Mouse (Mus musculus) heart, adult 2 months (tissue): ENCODE measurements at regions not wholly inside any gene's neighbourhood (a gene's known extent, or its start where the extent isn't known, plus 50 kb on each side); places are given as distances from the start of the nearest gene placed in this dataset.

Experiments
- DNase-seq, 2 experiments: peaks; one replicate each; pipeline ENCODE4 v3.0.0; 2021
- H3K27ac ChIP-seq: fragments of 200-600 bp; 2 replicates; pipeline ENCODE4 v1.8.1; 2022
- H3K27me3 ChIP-seq: fragments of 200-500 bp; 2 replicates; pipeline ENCODE4 v1.6.1; 2012; ENCODE audit warnings: mild to moderate bottlenecking, low read length, inconsistent platforms, mixed read lengths; ENCODE audit not compliant: control insufficient read depth, insufficient read depth
- H3K36me3 ChIP-seq: fragments of 200-500 bp; 2 replicates; pipeline ENCODE4 v1.6.1; 2012; ENCODE audit warnings: low read length, inconsistent platforms; ENCODE audit not compliant: control insufficient read depth, insufficient read depth
- H3K4me1 ChIP-seq: fragments of 200-500 bp; 2 replicates; pipeline ENCODE4 v1.6.1; 2011; ENCODE audit warnings: low read length; ENCODE audit not compliant: control insufficient read depth, insufficient read depth
- H3K4me3 ChIP-seq: fragments of 200-600 bp; 2 replicates; pipeline ENCODE4 v1.8.1; 2022
- H3K79me2 ChIP-seq: fragments of 200-500 bp; replicated peaks from 2 replicates; pipeline ENCODE4 v1.6.1; 2012; ENCODE audit warnings: mild to moderate bottlenecking, inconsistent platforms, low read length, moderate library complexity, mixed read lengths; ENCODE audit not compliant: control insufficient read depth, insufficient read depth
- H3K9ac ChIP-seq: fragments of 200-500 bp; 2 replicates; pipeline ENCODE4 v1.6.1; 2012; ENCODE audit warnings: low read depth, mild to moderate bottlenecking, control low read depth, inconsistent platforms, low read length, mixed read lengths
- CTCF ChIP-seq: fragments of 200-600 bp; IDR thresholded peaks from 2 replicates; pipeline ENCODE4 v1.8.1; 2022; ENCODE audit warnings: antibody characterized with exemption, mild to moderate bottlenecking, moderate library complexity
- EP300 ChIP-seq: fragments of 200-500 bp; IDR thresholded peaks from 2 replicates; pipeline ENCODE4 v1.6.1; 2011; ENCODE audit warnings: low read depth, low read length, control low read depth; ENCODE audit not compliant: insufficient read depth
- POLR2A ChIP-seq: fragments of 200-500 bp; IDR thresholded peaks from 2 replicates; pipeline ENCODE4 v1.6.1; 2011; ENCODE audit warnings: mild to moderate bottlenecking, low read depth, low read length, control low read depth; ENCODE audit not compliant: insufficient read depth
- WGBS: fragments of 180-500 bp; shearing (Covaris S2); methylation state at CpG from one replicate; pipeline ENCODE4 v1.1.7; 2018; 5-methylcytosine and 5-hydroxymethylcytosine counted together
- intact Hi-C: fragments of 180-260 bp; cut with DNase I; formaldehyde crosslinking; loops from one replicate; pipeline ENCODE4 v1.15.1; 2025

DNA sequence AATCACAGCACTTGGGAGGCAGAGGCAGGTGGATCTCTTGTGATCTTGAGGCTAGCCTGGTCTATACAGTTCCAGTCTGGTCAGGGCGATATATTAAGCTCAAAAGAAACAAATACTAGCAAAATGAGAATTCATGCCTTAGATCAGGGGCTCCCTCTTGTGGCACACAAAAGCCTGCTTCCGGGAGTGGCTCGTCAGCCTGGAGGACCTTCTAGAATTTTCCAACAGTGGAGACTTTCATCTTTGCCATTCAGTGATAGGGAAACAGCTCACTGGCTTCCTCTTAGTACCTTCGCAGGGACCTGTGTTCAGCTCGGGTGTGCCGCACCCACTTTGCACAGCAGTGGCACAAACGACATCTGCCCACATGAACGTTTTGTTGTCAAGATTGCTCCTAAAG lies 217.5 kb upstream of the Klf14 start:
- no peaks in the 10 kb centered on the region for H3K27me3 ChIP-seq
- WGBS = 44% methylated on average over 8 of the region's 8 CpGs
- H3K36me3 ChIP-seq = peaks cover 35% of the 10 kb centered on the region
- no peak overlapping the region for H3K4me3 ChIP-seq
- no peak overlapping the region; the same call in 1 of the 2 replicates for H3K9ac ChIP-seq
- no peak for TF ChIP-seq POLR2A
- TF ChIP-seq CTCF = peak; percentile 78
- DNase-seq = no peak
- H3K27ac ChIP-seq = peak overlapping the region; percentile 3
- H3K79me2 ChIP-seq = peaks cover 6% of the 10 kb centered on the region
- peaks cover 26% of the 10 kb centered on the region for H3K4me1 ChIP-seq
- intact Hi-C loops = loop anchor here (5.0 kb wide), 1 partner anchor 99 kb away; no protein-coding TSS in a partner anchor

- Histone ChIP-seq H3K27ac (peak overlapping the region; percentile 3; the same call in 1 of the 2 replicates), H3K9ac (no peak overlapping the region), H3K4me1 (peaks cover 23% of the 10 kb centered on the region), H3K27me3 (no peaks in the 10 kb centered on the region), H3K36me3 (peaks cover 34% of the 10 kb centered on the region), H3K79me2 (peaks cover 6% of the 10 kb centered on the region), H3K4me3 (no peak overlapping the region)
- intact Hi-C loops = loop anchor here (5.0 kb wide), 1 partner anchor 100 kb away; no protein-coding TSS in a partner anchor
- WGBS = 79% methylated on average over 1 of the region's 1 CpGs
- no peak for TF ChIP-seq POLR2A
- no peak for TF ChIP-seq EP300
- no peak for TF ChIP-seq CTCF
- DNase-seq = no peak
Measured at GRCm38 (mm10) chr6:31176831-31177230, 218.0 kb upstream of the Klf14 start.

GRCm38 (mm10) chr6:31178201-31178880 lies 219.5 kb upstream of the Klf14 start:
- Histone ChIP-seq H3K4me3 (no peak overlapping the region), H3K79me2 (peaks cover 6% of the 10 kb centered on the region), H3K36me3 (peaks cover 36% of the 10 kb centered on the region), H3K27ac (no peak overlapping the region), H3K9ac (no peak overlapping the region), H3K4me1 (peaks cover 26% of the 10 kb centered on the region), H3K27me3 (no peaks in the 10 kb centered on the region)
- WGBS = 73% methylated on average over 8 of the region's 8 CpGs
- TF ChIP-seq EP300 (no peak), POLR2A (no peak), CTCF (no peak)
- DNase-seq = peak in 1 of 2 experiments; percentile 45
- intact Hi-C loops = loop anchor here (5.0 kb wide), 1 partner anchor 101 kb away; no protein-coding TSS in a partner anchor

- Histone ChIP-seq H3K27ac (no peak overlapping the region), H3K4me3 (no peak overlapping the region), H3K4me1 (peaks cover 30% of the 10 kb centered on the region), H3K27me3 (no peaks in the 10 kb centered on the region), H3K9ac (no peak overlapping the region), H3K36me3 (peaks cover 55% of the 10 kb centered on the region), H3K79me2 (peaks cover 8% of the 10 kb centered on the region)
- TF ChIP-seq EP300 = no peak
- TF ChIP-seq POLR2A = no peak
- TF ChIP-seq CTCF = no peak
- no peak for DNase-seq
- WGBS = 83% methylated on average over 6 of the region's 6 CpGs
- intact Hi-C loops = no loop called here
Measured at GRCm38 (mm10) chr6:31182284-31182683, 216.3 kb upstream of the Mkln1 start.

GRCm38 (mm10) chr6:31183127-31183526 lies 215.4 kb upstream of the Mkln1 start:
- intact Hi-C loops = no loop called here
- no peaks in the 10 kb centered on the region for H3K27me3 ChIP-seq
- H3K27ac ChIP-seq = no peak overlapping the region
- WGBS = 51% methylated on average over 5 of the region's 5 CpGs
- H3K4me3 ChIP-seq = no peak overlapping the region
- TF ChIP-seq EP300 = no peak
- no peak for TF ChIP-seq CTCF
- no peak for TF ChIP-seq POLR2A
- no peak for DNase-seq
- no peak overlapping the region for H3K9ac ChIP-seq
- H3K79me2 ChIP-seq = peaks cover 12% of the 10 kb centered on the region
- H3K4me1 ChIP-seq = peaks cover 30% of the 10 kb centered on the region
- peaks cover 56% of the 10 kb centered on the region for H3K36me3 ChIP-seq

DNA sequence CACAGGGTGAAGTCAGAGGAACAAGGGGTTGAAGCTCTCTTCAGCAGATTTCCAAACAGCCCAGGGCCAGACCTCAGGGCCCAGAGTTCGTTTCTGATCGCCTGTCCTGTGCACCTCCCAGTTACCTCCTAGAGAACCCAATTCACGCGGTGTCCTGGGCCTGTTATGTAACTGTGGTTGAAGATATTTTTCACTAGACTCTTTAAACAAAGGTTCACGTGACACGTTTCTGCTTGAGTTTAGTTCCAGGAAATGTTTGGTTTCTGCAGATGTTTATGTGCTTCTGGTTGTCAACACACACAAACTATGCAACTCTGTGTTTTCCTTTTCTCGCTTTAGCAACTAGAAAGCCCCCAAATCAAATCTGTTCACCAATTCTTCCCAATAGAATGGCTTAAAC lies 214.0 kb upstream of the Mkln1 start:
- Histone ChIP-seq H3K4me3 (no peak overlapping the region), H3K79me2 (peaks cover 13% of the 10 kb centered on the region), H3K27ac (peak overlapping the region; percentile 38), H3K27me3 (no peaks in the 10 kb centered on the region), H3K9ac (no peak overlapping the region), H3K36me3 (peaks cover 55% of the 10 kb centered on the region), H3K4me1 (peaks cover 23% of the 10 kb centered on the region)
- intact Hi-C loops = no loop called here
- DNase-seq = no peak
- TF ChIP-seq CTCF = no peak
- no peak for TF ChIP-seq POLR2A
- TF ChIP-seq EP300 = no peak
- WGBS = 47% methylated on average over 7 of the region's 7 CpGs
